Mouse (Mus musculus) liver, embryonic 14.5 days (tissue): Measurements from ENCODE around the gene Icam1.

Source experiments
- CTCF ChIP-seq: IDR thresholded peaks from 2 replicates; pipeline ENCODE4 v1.5.1; 2016; ENCODE audit warnings: antibody characterized with exemption, low read depth, control low read depth
- EP300 ChIP-seq: IDR thresholded peaks from 2 replicates; pipeline ENCODE4 v1.6.1; 2016; ENCODE audit warnings: antibody characterized with exemption, low read depth

DNA sequence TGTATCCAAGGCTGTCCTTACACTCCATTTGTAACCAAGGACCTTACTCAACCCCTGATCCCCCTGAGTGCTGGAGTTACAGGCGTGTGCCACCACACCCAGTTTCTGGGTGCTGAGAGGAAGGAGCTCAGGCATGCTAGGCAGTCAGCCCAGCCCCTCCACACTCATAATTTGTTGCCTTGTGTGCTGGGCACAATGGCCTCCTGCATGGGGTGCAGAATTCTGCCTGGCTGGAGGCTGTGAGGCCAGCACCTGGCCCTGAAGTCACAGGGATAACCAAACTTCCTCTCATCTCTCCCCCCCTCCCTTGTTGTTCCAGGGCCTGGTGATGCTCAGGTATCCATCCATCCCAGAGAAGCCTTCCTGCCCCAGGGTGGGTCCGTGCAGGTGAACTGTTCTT, 2.8 kb downstream of the Icam1 start:
- TF ChIP-seq CTCF, result no peak
- no peak for TF ChIP-seq EP300
